Mouse (Mus musculus): ENCODE measurements around the gene 1810049J17Rik. TPM values are rescaled to one million over a fixed set of nuclear protein-coding genes. Genes with fewer than 3 reads are reported as not detected.

1810049J17Rik gene
- polyA plus RNA-seq, 1 experiment from 2014 or later, result 1.1 TPM

GRCm38 (mm10) chr15:12334381-12334780 is 12.7 kb upstream of the 1810049J17Rik start:
- no peaks in the 10 kb centered on the region for H3K36me3 ChIP-seq (ENCODE audit: control insufficient read depth, insufficient read depth, low read length)
- H3K4me2 ChIP-seq (ENCODE audit: low read length), result no peak overlapping the region
- H3K9me3 ChIP-seq (ENCODE audit: control insufficient read depth, low read length), result no peaks in the 10 kb centered on the region
- ATAC-seq, result no peak
- H3K4me3 ChIP-seq (ENCODE audit: low read length), result no peak overlapping the region
- no peaks in the 10 kb centered on the region for H3K27me3 ChIP-seq (replicated peaks; ENCODE audit: control insufficient read depth, insufficient read depth, low read length)
- H3K9ac ChIP-seq (ENCODE audit: low read depth, low read length), result no peak overlapping the region
- WGBS, result 84% methylated on average over 4 of the region's 4 CpGs
- H3K4me1 ChIP-seq (ENCODE audit: control insufficient read depth, insufficient read depth, low read depth, low read length), result no peaks in the 10 kb centered on the region
- no peak overlapping the region for H3K27ac ChIP-seq (ENCODE audit: low read depth, low read length)

GRCm38 (mm10) chr15:12331300-12331699 is 9.6 kb upstream of the 1810049J17Rik start:
- no peak overlapping the region for H3K9ac ChIP-seq (ENCODE audit: low read depth, low read length)
- WGBS, result 56% methylated on average over 1 of the region's 1 CpGs
- no peak for ATAC-seq

GRCm38 (mm10) chr15:12330892-12331291 is 9.2 kb upstream of the 1810049J17Rik start:
- Histone ChIP-seq H3K9ac (ENCODE audit: low read depth, low read length) (no peak overlapping the region), H3K27me3 (replicated peaks; ENCODE audit: control insufficient read depth, insufficient read depth, low read length) (no peaks in the 10 kb centered on the region), H3K9me3 (ENCODE audit: control insufficient read depth, low read length) (no peaks in the 10 kb centered on the region), H3K4me2 (ENCODE audit: low read length) (no peak overlapping the region), H3K4me3 (ENCODE audit: low read length) (no peak overlapping the region), H3K4me1 (ENCODE audit: control insufficient read depth, insufficient read depth, low read depth, low read length) (no peaks in the 10 kb centered on the region), H3K36me3 (ENCODE audit: control insufficient read depth, insufficient read depth, low read length) (no peaks in the 10 kb centered on the region), H3K27ac (ENCODE audit: low read depth, low read length) (no peak overlapping the region)
- no peak for ATAC-seq

More at GRCm38 (mm10) chr15:12331300-12331699, 9.6 kb upstream of the 1810049J17Rik start:
- H3K27me3 ChIP-seq (replicated peaks; ENCODE audit: control insufficient read depth, insufficient read depth, low read length), result no peaks in the 10 kb centered on the region
- H3K9me3 ChIP-seq (ENCODE audit: control insufficient read depth, low read length), result no peaks in the 10 kb centered on the region
- H3K4me1 ChIP-seq (ENCODE audit: control insufficient read depth, insufficient read depth, low read depth, low read length), result no peaks in the 10 kb centered on the region
- no peak overlapping the region for H3K27ac ChIP-seq (ENCODE audit: low read depth, low read length)
- H3K4me2 ChIP-seq (ENCODE audit: low read length), result no peak overlapping the region
- no peaks in the 10 kb centered on the region for H3K36me3 ChIP-seq (ENCODE audit: control insufficient read depth, insufficient read depth, low read length)
- no peak overlapping the region for H3K4me3 ChIP-seq (ENCODE audit: low read length)

GRCm38 (mm10) chr15:12330389-12330788 is 8.7 kb upstream of the 1810049J17Rik start:
- Histone ChIP-seq H3K4me2 (ENCODE audit: low read length) (no peak overlapping the region), H3K9ac (ENCODE audit: low read depth, low read length) (no peak overlapping the region), H3K36me3 (ENCODE audit: control insufficient read depth, insufficient read depth, low read length) (no peaks in the 10 kb centered on the region), H3K4me1 (ENCODE audit: control insufficient read depth, insufficient read depth, low read depth, low read length) (no peaks in the 10 kb centered on the region), H3K27ac (ENCODE audit: low read depth, low read length) (no peak overlapping the region), H3K27me3 (replicated peaks; ENCODE audit: control insufficient read depth, insufficient read depth, low read length) (no peaks in the 10 kb centered on the region), H3K9me3 (ENCODE audit: control insufficient read depth, low read length) (no peaks in the 10 kb centered on the region), H3K4me3 (ENCODE audit: low read length) (no peak overlapping the region)
- ATAC-seq, result no peak
- 90% methylated on average over 3 of the region's 3 CpGs for WGBS

GRCm38 (mm10) chr15:12324326-12324725 is 2.6 kb upstream of the 1810049J17Rik start:
- Histone ChIP-seq H3K4me2 (ENCODE audit: low read length) (peak overlapping the region; percentile 29; the same call in 1 of the 2 replicates), H3K27ac (ENCODE audit: low read depth, low read length) (no peak overlapping the region), H3K4me1 (ENCODE audit: control insufficient read depth, insufficient read depth, low read depth, low read length) (peaks cover 18% of the 10 kb centered on the region), H3K9me3 (ENCODE audit: control insufficient read depth, low read length) (no peaks in the 10 kb centered on the region), H3K9ac (ENCODE audit: low read depth, low read length) (no peak overlapping the region), H3K36me3 (ENCODE audit: control insufficient read depth, insufficient read depth, low read length) (no peaks in the 10 kb centered on the region), H3K27me3 (replicated peaks; ENCODE audit: control insufficient read depth, insufficient read depth, low read length) (0 out of 2 replicates have a peak, but pooled peaks cover 2% of the 10 kb centered on the region), H3K4me3 (ENCODE audit: low read length) (no peak overlapping the region)
- 94% methylated on average over 1 of the region's 1 CpGs for WGBS
- no peak for ATAC-seq

- Histone ChIP-seq H3K4me1 (ENCODE audit: control insufficient read depth, insufficient read depth, low read depth, low read length) (peaks cover 18% of the 10 kb centered on the region), H3K36me3 (ENCODE audit: control insufficient read depth, insufficient read depth, low read length) (no peaks in the 10 kb centered on the region), H3K9ac (ENCODE audit: low read depth, low read length) (peak overlapping the region; percentile 25; the same call in 1 of the 2 replicates), H3K9me3 (ENCODE audit: control insufficient read depth, low read length) (no peaks in the 10 kb centered on the region), H3K27ac (ENCODE audit: low read depth, low read length) (no peak overlapping the region), H3K4me2 (ENCODE audit: low read length) (peak overlapping the region; percentile 83), H3K27me3 (replicated peaks; ENCODE audit: control insufficient read depth, insufficient read depth, low read length) (0 out of 2 replicates have a peak, but pooled peaks cover 2% of the 10 kb centered on the region), H3K4me3 (ENCODE audit: low read length) (peak overlapping the region; percentile 99)
- ATAC-seq, result no peak
- WGBS, result 15% methylated on average over 9 of the region's 9 CpGs
Observed at GRCm38 (mm10) chr15:12322676-12323402, 1.1 kb upstream of the 1810049J17Rik start.

- peak within 1 kb of the TSS; percentile 98 for H3K9ac ChIP-seq (ENCODE audit: low read depth, low read length)
- ATAC-seq, result peak; percentile 97
- H3K4me1 ChIP-seq (ENCODE audit: control insufficient read depth, insufficient read depth, low read depth, low read length), result peaks cover 18% of the 10 kb centered on the region
- H3K27ac ChIP-seq (ENCODE audit: low read depth, low read length), result peak within 1 kb of the TSS; percentile 96
- H3K4me2 ChIP-seq (ENCODE audit: low read length), result peak within 1 kb of the TSS; percentile 83
- under 1% methylated on average over 64 of the region's 74 CpGs for WGBS
- 0 out of 2 replicates have a peak, but pooled peaks cover 2% of the 10 kb centered on the region for H3K27me3 ChIP-seq (replicated peaks; ENCODE audit: control insufficient read depth, insufficient read depth, low read length)
- no peaks in the 10 kb centered on the region for H3K9me3 ChIP-seq (ENCODE audit: control insufficient read depth, low read length)
- peak within 1 kb of the TSS; percentile 99 for H3K4me3 ChIP-seq (ENCODE audit: low read length)
- no peaks in the 10 kb centered on the region for H3K36me3 ChIP-seq (ENCODE audit: control insufficient read depth, insufficient read depth, low read length)
Observed at GRCm38 (mm10) chr15:12321091-12321787, 460 bp downstream of the 1810049J17Rik start, which contains the start of gene Golph3. Gene Golph3 (plus strand): TSS chr15:12321450.

GRCm38 (mm10) chr15:12320441-12321090 is 1.1 kb downstream of the 1810049J17Rik start:
- H3K27me3 ChIP-seq (replicated peaks; ENCODE audit: control insufficient read depth, insufficient read depth, low read length), result 0 out of 2 replicates have a peak, but pooled peaks cover 2% of the 10 kb centered on the region
- H3K9ac ChIP-seq (ENCODE audit: low read depth, low read length), result peak overlapping the region; percentile 98
- no peaks in the 10 kb centered on the region for H3K9me3 ChIP-seq (ENCODE audit: control insufficient read depth, low read length)
- peaks cover 18% of the 10 kb centered on the region for H3K4me1 ChIP-seq (ENCODE audit: control insufficient read depth, insufficient read depth, low read depth, low read length)
- WGBS, result 7% methylated on average over 22 of the region's 22 CpGs
- no peak for ATAC-seq
- H3K4me3 ChIP-seq (ENCODE audit: low read length), result peak overlapping the region; percentile 99
- peak overlapping the region; percentile 83 for H3K27ac ChIP-seq (ENCODE audit: low read depth, low read length)
- H3K36me3 ChIP-seq (ENCODE audit: control insufficient read depth, insufficient read depth, low read length), result no peaks in the 10 kb centered on the region
- H3K4me2 ChIP-seq (ENCODE audit: low read length), result peak overlapping the region; percentile 69

GRCm38 (mm10) chr15:12319889-12320288 is 1.8 kb downstream of the 1810049J17Rik start:
- Histone ChIP-seq H3K9me3 (ENCODE audit: control insufficient read depth, low read length) (no peaks in the 10 kb centered on the region), H3K4me2 (ENCODE audit: low read length) (no peak overlapping the region), H3K4me1 (ENCODE audit: control insufficient read depth, insufficient read depth, low read depth, low read length) (peaks cover 18% of the 10 kb centered on the region), H3K36me3 (ENCODE audit: control insufficient read depth, insufficient read depth, low read length) (no peaks in the 10 kb centered on the region), H3K9ac (ENCODE audit: low read depth, low read length) (no peak overlapping the region), H3K4me3 (ENCODE audit: low read length) (no peak overlapping the region), H3K27ac (ENCODE audit: low read depth, low read length) (no peak overlapping the region), H3K27me3 (replicated peaks; ENCODE audit: control insufficient read depth, insufficient read depth, low read length) (0 out of 2 replicates have a peak, but pooled peaks cover 2% of the 10 kb centered on the region)
- WGBS, result 53% methylated on average over 5 of the region's 5 CpGs
- no peak for ATAC-seq

All from hindbrain, embryonic 16.5 days (tissue).